Mouse (Mus musculus) lung, postnatal 0 days (tissue): ENCODE results near the gene Unc80.

Experiments used
- CTCF ChIP-seq: IDR thresholded peaks from 2 replicates; pipeline ENCODE4 v1.5.1; 2016; ENCODE audit warnings: antibody characterized with exemption, mild to moderate bottlenecking
- EP300 ChIP-seq: IDR thresholded peaks from 2 replicates; pipeline ENCODE4 v1.6.1; 2016; ENCODE audit warnings: antibody characterized with exemption, mild to moderate bottlenecking, control low read depth

DNA sequence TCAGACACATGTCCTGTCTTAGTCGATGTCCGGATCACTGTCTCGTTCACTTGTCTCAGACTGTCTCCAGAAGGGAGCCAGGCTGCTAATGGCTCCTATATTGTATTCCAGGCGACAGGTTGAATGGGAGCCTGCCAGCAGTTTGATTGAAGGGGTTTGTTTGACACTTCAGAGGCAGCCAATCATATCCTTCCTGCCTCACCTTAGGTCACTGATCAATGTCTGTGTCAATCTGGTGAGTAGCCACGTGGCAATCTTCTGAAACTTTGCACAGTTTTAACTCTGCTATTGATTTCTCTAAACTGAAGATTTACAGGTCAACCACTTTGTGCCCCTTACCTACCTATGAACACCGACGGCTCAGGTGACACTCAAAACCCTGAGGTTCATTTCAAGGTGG, 203.3 kb downstream of the Unc80 start:
- TF ChIP-seq CTCF: no peak
- TF ChIP-seq EP300: no peak
